ENCODE assay signal across 12 mouse cellular contexts in the genomic region with DNA sequence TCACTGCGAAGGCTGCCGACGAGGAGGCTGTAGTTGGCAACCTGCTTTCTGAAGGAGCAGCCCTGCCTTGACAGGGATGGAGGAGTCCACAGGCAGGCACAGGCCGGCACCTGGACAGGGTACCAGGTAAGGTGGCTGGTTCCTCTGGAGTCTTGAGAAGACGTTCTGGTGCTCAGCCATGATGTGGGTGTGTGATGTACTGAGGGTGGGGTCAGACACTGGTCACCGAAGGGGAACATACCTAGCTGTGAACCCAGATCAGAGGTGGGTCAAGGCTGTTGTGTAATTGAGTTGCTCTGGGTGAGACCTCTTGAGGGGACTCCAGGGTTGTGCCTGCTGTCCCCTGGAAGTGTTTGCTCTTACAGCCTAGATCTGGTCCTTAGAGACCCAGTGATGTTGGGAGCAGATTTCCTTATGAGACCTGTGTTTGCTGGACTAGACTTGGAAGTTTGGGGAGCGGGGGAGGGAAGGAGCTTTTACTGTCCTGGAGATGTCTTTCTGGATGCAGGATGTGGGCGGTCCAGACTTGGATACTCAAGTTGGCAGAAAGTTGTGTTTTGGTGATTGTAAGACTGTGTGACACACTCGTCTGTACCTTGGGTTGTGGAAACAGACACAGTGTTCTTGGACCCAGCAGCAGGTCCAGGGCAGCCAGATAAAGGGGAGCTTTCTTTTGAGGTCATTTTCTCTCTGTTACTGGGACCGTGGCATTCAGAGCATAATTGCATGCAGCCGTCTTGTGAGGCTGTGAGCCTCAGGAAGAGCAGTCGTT.
DNase-seq lines count a peak whose midpoint lies in the region; ATAC-seq and TF ChIP-seq lines count a peak whose summit lies in the region.
"Had no signal": no experiment of that assay in that cellular context is flagged by ENCODE, and none has a peak within 500 bp of the region (broad histone marks: within the 10 kb centered on the region; RNA-seq: fewer than 3 reads in every experiment).

No protein-coding gene starts in this region.

- DNase-seq in frontal cortex, postnatal 14 days (ENCODE audit: low spot score in 2 of 2): no peak
- peak; percentile 22 for DNase-seq in testis, postnatal 14 days (ENCODE audit: low spot score)
- DNase-seq in testis, postnatal 10 days (ENCODE audit: low spot score): no peak
- no peak for DNase-seq in midbrain, embryonic 10.5 days (ENCODE audit: low spot score)
- no peak for DNase-seq in stomach, postnatal 0 days (ENCODE audit: low spot score)
- DNase-seq in ovary, postnatal 14 days (ENCODE audit: low spot score): no peak
- DNase-seq: kidney, adult 11 months; lung, postnatal 36 days; thymus, postnatal 4 days had no signal

- H3K4me3 ChIP-seq in midbrain, embryonic 10.5 days: no peak overlapping the region
- no peak overlapping the region for H3K4me3 ChIP-seq in stomach, postnatal 0 days (ENCODE audit: low read depth, low read length)
- no peak overlapping the region for H3K4me3 ChIP-seq in liver, embryonic 12.5 days

- peak; percentile 34; the same call in 1 of the 2 replicates for ATAC-seq in frontal cortex, adult (ENCODE audit: low TSS enrichment)
- peak; percentile 19; the same call in 1 of the 2 replicates for ATAC-seq in stomach, postnatal 0 days (ENCODE audit: low FRiP score, low TSS enrichment)
- no peak for ATAC-seq in liver, embryonic 12.5 days
- ATAC-seq: activated CD4-positive, CD25-positive, alpha-beta regulatory T cell, adult 4 months had no signal

- no peaks in the 10 kb centered on the region for H3K9me3 ChIP-seq in midbrain, embryonic 10.5 days (replicated peaks)
- no peaks in the 10 kb centered on the region for H3K9me3 ChIP-seq in stomach, postnatal 0 days (ENCODE audit: control insufficient read depth, low read length)
- H3K9me3 ChIP-seq in liver, embryonic 12.5 days (replicated peaks): no peaks in the 10 kb centered on the region

- no peak overlapping the region for H3K4me2 ChIP-seq in stomach, postnatal 0 days (replicated peaks; ENCODE audit: low read depth)
- no peak overlapping the region for H3K4me2 ChIP-seq in liver, embryonic 12.5 days

- H3K27me3 ChIP-seq in midbrain, embryonic 10.5 days (ENCODE audit: low read depth, poor library complexity, severe bottlenecking): peaks cover 24% of the 10 kb centered on the region; the same call in 1 of the 2 replicates
- H3K27me3 ChIP-seq in stomach, postnatal 0 days (ENCODE audit: control insufficient read depth, insufficient read depth, low read length): no peaks in the 10 kb centered on the region
- H3K27me3 ChIP-seq in liver, embryonic 12.5 days (replicated peaks): peaks cover 9% of the 10 kb centered on the region

- peaks cover 53% of the 10 kb centered on the region for H3K4me1 ChIP-seq in midbrain, embryonic 10.5 days
- H3K4me1 ChIP-seq in stomach, postnatal 0 days (replicated peaks; ENCODE audit: control insufficient read depth, insufficient read depth): no peaks in the 10 kb centered on the region; the same call in 1 of the 2 replicates
- no peaks in the 10 kb centered on the region for H3K4me1 ChIP-seq in liver, embryonic 12.5 days

- no peaks in the 10 kb centered on the region for H3K36me3 ChIP-seq in midbrain, embryonic 10.5 days
- no peaks in the 10 kb centered on the region for H3K36me3 ChIP-seq in stomach, postnatal 0 days (ENCODE audit: control insufficient read depth, insufficient read depth, low read length)
- H3K36me3 ChIP-seq in liver, embryonic 12.5 days: no peaks in the 10 kb centered on the region

- H3K9ac ChIP-seq in stomach, postnatal 0 days (ENCODE audit: low read length): no peak overlapping the region
- H3K9ac ChIP-seq in liver, embryonic 12.5 days: no peak overlapping the region

- TF ChIP-seq EP300 in stomach, postnatal 0 days (optimal IDR thresholded peaks at IDR 0.05): no peak

- WGBS in midbrain, embryonic 10.5 days: 64% methylated on average over 12 of the region's 12 CpGs
- 60% methylated on average over 12 of the region's 12 CpGs for WGBS in stomach, postnatal 0 days
- 62% methylated on average over 12 of the region's 12 CpGs for WGBS in liver, embryonic 12.5 days (ENCODE audit: insufficient replicate concordance)

- peak overlapping the region; percentile 55 for H3K27ac ChIP-seq in midbrain, embryonic 10.5 days (replicated peaks)
- H3K27ac ChIP-seq in stomach, postnatal 0 days (replicated peaks): no peak overlapping the region
- H3K27ac ChIP-seq in liver, embryonic 12.5 days: no peak overlapping the region

- no peak for TF ChIP-seq CTCF in stomach, postnatal 0 days (IDR thresholded peaks at IDR 0.05; ENCODE audit: low read depth)
